Mouse (Mus musculus): ENCODE data around the gene Gm11541. TPM values are rescaled to one million over a fixed set of nuclear protein-coding genes. Genes with fewer than 3 reads are reported as not detected.

Gm11541 gene
- total RNA-seq, 2 experiments from 2014 or later = not detected

- no peak for TF ChIP-seq CTCF (IDR thresholded peaks at IDR 0.05)
- DNase-seq (ENCODE audit: extremely low spot score in 1 of 2, low spot score in 2 of 2) = no peak
- H3K27ac ChIP-seq = no peak overlapping the region
- H3K4me3 ChIP-seq = no peak overlapping the region
- intact Hi-C loops (cut with DNase I) = no loop called here
These were observed 17.1 kb downstream of the Gm11541 start for GRCm38 (mm10) chr11:94687178-94687577.

- Histone ChIP-seq H3K4me3 (no peak overlapping the region), H3K27ac (no peak overlapping the region)
- no peak for DNase-seq (ENCODE audit: extremely low spot score in 1 of 2, low spot score in 2 of 2)
- TF ChIP-seq CTCF (IDR thresholded peaks at IDR 0.05) = no peak
- intact Hi-C loops (cut with DNase I) = no loop called here
These were observed 21.9 kb downstream of the Gm11541 start for GRCm38 (mm10) chr11:94682427-94682826.

DNA sequence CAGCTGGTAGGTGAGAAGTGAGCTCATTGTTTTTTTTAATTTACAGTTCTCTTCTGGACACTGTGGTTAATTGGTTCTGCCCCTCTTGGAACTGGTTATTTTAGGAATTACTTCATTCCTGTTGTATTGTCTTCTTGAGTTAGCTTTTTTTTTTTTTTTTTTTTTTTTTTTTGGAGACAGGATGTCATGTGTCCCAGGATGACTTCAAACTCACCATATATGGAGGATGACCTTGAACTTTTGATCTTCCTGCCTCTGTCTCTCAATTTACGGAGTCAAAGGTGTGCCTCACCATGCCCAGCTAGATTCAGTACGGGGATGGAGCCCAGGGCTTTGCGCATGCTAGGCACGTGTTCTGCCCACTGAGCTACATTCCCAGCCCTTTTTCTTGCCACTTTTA is 22.7 kb downstream of the Gm11541 start:
- Histone ChIP-seq H3K4me3 (no peak overlapping the region), H3K27ac (no peak overlapping the region)
- TF ChIP-seq CTCF (IDR thresholded peaks at IDR 0.05) = no peak
- DNase-seq (ENCODE audit: extremely low spot score in 1 of 2, low spot score in 2 of 2) = no peak
- intact Hi-C loops (cut with DNase I) = no loop called here

DNA sequence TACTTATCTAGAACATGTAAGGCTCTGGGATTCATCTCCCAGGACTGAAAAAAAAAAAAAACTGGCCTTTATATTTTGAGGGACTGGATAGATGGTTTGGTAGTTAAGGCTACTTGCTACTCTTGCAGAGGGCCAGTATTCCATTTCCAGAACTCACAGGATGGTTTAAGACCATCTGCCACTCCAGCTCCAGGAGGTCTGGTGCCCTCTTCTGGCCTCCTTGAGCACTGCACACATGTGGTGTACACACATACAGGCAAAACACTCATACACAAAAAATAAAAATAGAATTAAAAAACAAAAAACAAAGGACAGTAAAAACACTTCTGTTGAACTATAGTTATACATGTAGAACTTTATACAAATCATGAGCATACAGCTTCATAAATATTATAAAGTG is 23.7 kb downstream of the Gm11541 start:
- peak; percentile 9 for TF ChIP-seq CTCF (IDR thresholded peaks at IDR 0.05)
- no peak for DNase-seq (ENCODE audit: extremely low spot score in 1 of 2, low spot score in 2 of 2)
- Histone ChIP-seq H3K4me3 (no peak overlapping the region), H3K27ac (no peak overlapping the region)
- intact Hi-C loops (cut with DNase I) = no loop called here

- DNase-seq (ENCODE audit: extremely low spot score in 1 of 2, low spot score in 2 of 2) = no peak
- H3K27ac ChIP-seq = no peak overlapping the region; the same call in 1 of the 2 replicates
- intact Hi-C loops (cut with DNase I) = no loop called here
- no peak for TF ChIP-seq CTCF (IDR thresholded peaks at IDR 0.05)
- peak overlapping the region; percentile 83 for H3K4me3 ChIP-seq
These were observed 26.6 kb downstream of the Gm11541 start for GRCm38 (mm10) chr11:94677607-94678145.

GRCm38 (mm10) chr11:94676754-94677606 is 27.3 kb downstream of the Gm11541 start, which contains the start of gene Xylt2:
TSS of gene Xylt2 (minus strand) at chr11:94677515.
- Histone ChIP-seq H3K27ac (peak within 1 kb of the TSS; percentile 88), H3K4me3 (peak within 1 kb of the TSS; percentile 83)
- TF ChIP-seq CTCF (IDR thresholded peaks at IDR 0.05) = no peak
- intact Hi-C loops (cut with DNase I) = no loop called here
- DNase-seq (ENCODE audit: extremely low spot score in 1 of 2, low spot score in 2 of 2) = peak; percentile 87 to 90

DNA sequence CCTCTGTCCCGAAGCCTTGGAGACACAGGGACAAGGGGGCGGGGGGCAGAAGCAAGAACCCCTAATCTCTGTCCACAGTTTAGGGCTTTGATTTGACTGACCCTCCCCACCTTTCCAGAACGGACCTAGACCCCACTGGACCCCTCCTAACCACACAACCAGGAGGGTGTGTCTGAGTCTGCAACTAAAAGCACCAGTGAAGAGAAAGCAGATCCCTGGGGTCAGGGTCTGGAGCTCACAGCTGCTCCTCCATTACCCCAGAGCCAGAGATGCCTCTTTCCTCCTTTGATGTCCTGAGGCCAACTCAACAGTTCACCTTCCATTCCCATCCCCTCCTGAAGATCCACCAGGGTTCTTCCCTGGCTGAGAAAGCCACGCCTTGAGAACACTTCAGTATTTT is 28.0 kb downstream of the Gm11541 start:
- Histone ChIP-seq H3K27ac (no peak overlapping the region; the same call in 1 of the 2 replicates), H3K4me3 (peak overlapping the region; percentile 83)
- TF ChIP-seq CTCF (IDR thresholded peaks at IDR 0.05) = no peak
- intact Hi-C loops (cut with DNase I) = no loop called here
- no peak for DNase-seq (ENCODE audit: extremely low spot score in 1 of 2, low spot score in 2 of 2)

GRCm38 (mm10) chr11:94675446-94675845 is 28.9 kb downstream of the Gm11541 start:
- H3K27ac ChIP-seq = peak overlapping the region; percentile 46; the same call in 1 of the 2 replicates
- H3K4me3 ChIP-seq = no peak overlapping the region
- TF ChIP-seq CTCF (IDR thresholded peaks at IDR 0.05) = no peak; the same call in none of the 2 replicates
- intact Hi-C loops (cut with DNase I) = no loop called here
- no peak for DNase-seq (ENCODE audit: extremely low spot score in 1 of 2, low spot score in 2 of 2)

- H3K27ac ChIP-seq = peak overlapping the region; percentile 46; the same call in 1 of the 2 replicates
- intact Hi-C loops (cut with DNase I) = no loop called here
- DNase-seq (ENCODE audit: extremely low spot score in 1 of 2, low spot score in 2 of 2) = no peak
- no peak overlapping the region for H3K4me3 ChIP-seq
- TF ChIP-seq CTCF (IDR thresholded peaks at IDR 0.05) = no peak
These were observed 29.3 kb downstream of the Gm11541 start for GRCm38 (mm10) chr11:94674984-94675383.

- H3K27ac ChIP-seq = no peak overlapping the region
- TF ChIP-seq CTCF (IDR thresholded peaks at IDR 0.05) = no peak
- no peak for DNase-seq (ENCODE audit: extremely low spot score in 1 of 2, low spot score in 2 of 2)
- intact Hi-C loops (cut with DNase I) = no loop called here
- no peak overlapping the region for H3K4me3 ChIP-seq
These were observed 39.0 kb downstream of the Gm11541 start for GRCm38 (mm10) chr11:94665281-94665680.

DNA sequence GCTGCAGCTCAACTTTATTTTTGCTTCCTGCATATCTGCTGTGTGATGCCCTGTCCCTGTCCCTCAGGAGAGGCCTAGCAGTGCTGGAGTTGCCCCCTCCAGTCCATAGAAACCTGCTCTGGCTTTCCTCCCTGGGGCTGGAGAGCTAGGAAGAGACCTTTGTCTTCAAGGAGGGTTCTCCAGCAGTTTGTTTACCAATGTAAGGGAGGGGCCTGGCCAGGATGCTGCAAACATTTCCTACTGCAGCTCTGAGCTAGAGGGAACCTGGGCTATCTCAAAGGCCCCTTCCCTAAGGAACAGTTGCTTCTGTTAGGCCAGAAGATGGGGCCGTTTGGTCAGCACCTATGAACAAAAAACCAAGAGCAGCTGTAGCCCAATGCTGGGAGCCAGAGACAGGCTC is 43.0 kb downstream of the Gm11541 start:
- no peak overlapping the region for H3K4me3 ChIP-seq
- TF ChIP-seq CTCF (IDR thresholded peaks at IDR 0.05) = no peak
- intact Hi-C loops (cut with DNase I) = no loop called here
- H3K27ac ChIP-seq = no peak overlapping the region
- DNase-seq (ENCODE audit: extremely low spot score in 1 of 2, low spot score in 2 of 2) = no peak

DNA sequence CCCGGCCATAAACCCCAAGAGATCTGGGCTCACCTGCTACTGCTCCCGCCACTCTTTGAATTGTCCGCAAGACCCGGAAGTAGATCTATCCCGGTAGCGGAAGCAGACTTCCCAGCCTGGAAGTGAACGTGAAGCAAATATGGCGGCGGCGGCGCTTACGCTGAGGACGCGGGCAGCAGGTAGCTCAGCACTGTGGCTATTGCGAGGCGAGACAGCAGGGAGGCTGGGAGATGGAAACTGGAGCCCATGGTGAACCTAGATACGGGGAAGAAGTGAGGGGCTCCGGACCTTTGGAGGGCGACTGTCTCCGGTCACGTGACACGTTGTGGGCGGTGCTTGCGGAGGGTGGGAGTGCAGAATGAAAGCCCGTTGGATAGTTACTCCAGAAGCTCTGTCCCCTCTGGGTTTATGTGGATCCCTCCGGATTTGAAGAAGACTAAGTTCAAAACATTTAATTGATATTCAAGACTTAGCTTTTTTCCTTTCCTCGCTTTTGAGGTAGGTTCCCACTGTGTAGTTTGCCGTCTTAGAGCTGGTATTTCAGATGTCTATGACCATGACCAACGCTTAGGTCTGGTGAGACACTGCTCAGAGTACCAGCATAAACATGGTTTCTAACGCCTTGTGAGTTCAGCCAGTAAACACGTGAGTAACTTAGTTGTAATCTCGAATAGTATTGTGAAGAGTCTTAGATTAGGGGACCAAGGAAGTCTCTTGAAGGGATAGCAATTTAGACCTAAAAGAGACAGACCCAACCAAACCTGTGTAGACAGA is 50.4 kb downstream of the Gm11541 start, which contains the start of the genes Mrpl27 and Eme1:
Gene Mrpl27, plus strand, starts transcription at position 105 of the 774 bp plus-strand sequence.
Gene Eme1, minus strand, starts transcription at position 302 of the 774 bp plus-strand sequence.
- H3K4me3 ChIP-seq = peak within 1 kb of the TSS; percentile 85
- intact Hi-C loops (cut with DNase I) = no loop called here
- peak; percentile 79 to 81 for DNase-seq (ENCODE audit: extremely low spot score in 1 of 2, low spot score in 2 of 2)
- TF ChIP-seq CTCF (IDR thresholded peaks at IDR 0.05) = no peak
- H3K27ac ChIP-seq = peak within 1 kb of the TSS; percentile 98
